Mouse (Mus musculus) forebrain, embryonic 13.5 days (tissue): ENCODE measurements around the gene Myh6. TPM values are rescaled to one million over a fixed set of nuclear protein-coding genes. Genes with fewer than 3 reads are reported as not detected.
"Not testable (repeated sequence)": the region's sequence is repeated elsewhere in the genome, so short reads cannot be mapped to it uniquely, and the experiment has no call there.

Experiments
- ATAC-seq: fragments of 200-750 bp; cut with Nextera tagmentation; 2 replicates; pipeline ENCODE4 v1.8.0; 2017
- H3K27ac ChIP-seq: fragments of 300-500 bp; sonication (generic); 2 replicates; pipeline ENCODE4 v1.5.1; 2015; ENCODE audit warnings: inconsistent platforms, mild to moderate bottlenecking, moderate library complexity
- H3K27me3 ChIP-seq: fragments of 300-500 bp; sonication (generic); 2 replicates; pipeline ENCODE4 v1.6.1; 2015; ENCODE audit warnings: mild to moderate bottlenecking, inconsistent platforms
- H3K36me3 ChIP-seq: fragments of 300-500 bp; sonication (generic); 2 replicates; pipeline ENCODE4 v1.6.1; 2015; ENCODE audit warnings: mild to moderate bottlenecking, inconsistent platforms; ENCODE audit not compliant: poor library complexity, severe bottlenecking
- H3K4me1 ChIP-seq: fragments of 300-500 bp; sonication (generic); 2 replicates; pipeline ENCODE4 v1.6.1; 2015; ENCODE audit warnings: inconsistent platforms
- H3K4me2 ChIP-seq: fragments of 300-500 bp; sonication (generic); 2 replicates; pipeline ENCODE4 v1.6.1; 2015; ENCODE audit warnings: inconsistent platforms, mild to moderate bottlenecking, moderate library complexity
- H3K4me3 ChIP-seq: fragments of 300-500 bp; sonication (generic); 2 replicates; pipeline ENCODE4 v1.5.1; 2015; ENCODE audit warnings: mild to moderate bottlenecking, inconsistent platforms
- H3K9ac ChIP-seq: fragments of 300-500 bp; sonication (generic); 2 replicates; pipeline ENCODE4 v1.6.1; 2015; ENCODE audit warnings: mild to moderate bottlenecking, inconsistent platforms
- H3K9me3 ChIP-seq: fragments of 300-500 bp; sonication (generic); replicated peaks from 2 replicates; pipeline ENCODE4 v1.6.1; 2016; ENCODE audit warnings: inconsistent platforms
- WGBS: fragments of 180-500 bp; shearing (Covaris S2); methylation state at CpG from one replicate; pipeline ENCODE4 v1.1.7; 2015; 5-methylcytosine and 5-hydroxymethylcytosine counted together
- polyA plus RNA-seq: library from polyadenylated mRNA; unstranded; fragments of >200 nt; fragmentation: Nextera tagmentation; extraction: Ambion mirVana; gene quantifications from 2 replicates; pipeline ENCODE4 v1.2.1, GENCODE M21; 2015

Gene Myh6
- polyA plus RNA-seq, 1 experiment from 2014 or later: 0.32 TPM

DNA sequence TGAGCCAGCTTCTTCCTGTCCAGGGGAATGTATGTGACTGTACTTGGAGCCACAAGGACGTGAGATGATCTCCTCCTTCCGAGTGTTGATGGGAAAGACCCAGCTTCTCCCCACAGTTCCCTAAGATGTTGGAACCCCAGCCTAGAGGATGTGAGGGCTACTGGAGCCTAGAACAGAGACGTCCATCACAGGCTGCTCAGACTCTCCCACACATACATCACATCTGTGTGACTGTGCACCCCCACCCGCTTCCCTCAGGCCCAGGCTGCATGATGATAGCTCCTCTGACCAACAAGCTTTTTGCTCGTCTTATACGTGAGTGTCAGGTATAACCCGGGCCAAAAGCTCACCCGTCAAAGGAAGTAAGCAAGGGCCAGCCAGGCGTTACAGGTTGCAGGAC, 17.9 kb downstream of the Myh6 start:
- H3K4me1 ChIP-seq: no peaks in the 10 kb centered on the region
- H3K9ac ChIP-seq: no peak overlapping the region
- H3K27ac ChIP-seq: no peak overlapping the region
- no peaks in the 10 kb centered on the region for H3K9me3 ChIP-seq
- no peak overlapping the region for H3K4me2 ChIP-seq
- ATAC-seq: no peak
- 90% methylated on average over 9 of the region's 9 CpGs for WGBS
- no peaks in the 10 kb centered on the region for H3K36me3 ChIP-seq
- no peak overlapping the region for H3K4me3 ChIP-seq
- H3K27me3 ChIP-seq: no peaks in the 10 kb centered on the region

DNA sequence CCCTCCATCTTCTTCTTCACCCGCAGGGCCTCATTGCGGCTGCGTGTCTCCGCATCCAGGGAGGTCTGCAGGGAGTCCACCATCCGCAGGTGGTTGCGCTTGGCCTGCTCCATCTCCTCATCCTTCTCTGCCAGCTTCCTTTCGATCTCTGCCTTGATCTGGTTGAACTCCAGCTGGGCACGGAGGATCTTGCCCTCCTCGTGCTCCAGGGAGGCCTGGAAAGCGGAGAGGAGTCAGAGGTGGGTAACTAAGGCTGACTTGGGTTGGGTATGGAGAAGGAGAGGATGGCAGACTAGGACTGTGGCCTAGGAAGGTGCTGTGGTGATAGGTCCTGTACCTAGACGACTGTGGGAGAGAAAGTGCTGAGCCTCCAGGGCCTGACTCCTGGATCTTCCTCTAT, 19.7 kb downstream of the Myh6 start:
- H3K4me2 ChIP-seq: not testable (repeated sequence)

DNA sequence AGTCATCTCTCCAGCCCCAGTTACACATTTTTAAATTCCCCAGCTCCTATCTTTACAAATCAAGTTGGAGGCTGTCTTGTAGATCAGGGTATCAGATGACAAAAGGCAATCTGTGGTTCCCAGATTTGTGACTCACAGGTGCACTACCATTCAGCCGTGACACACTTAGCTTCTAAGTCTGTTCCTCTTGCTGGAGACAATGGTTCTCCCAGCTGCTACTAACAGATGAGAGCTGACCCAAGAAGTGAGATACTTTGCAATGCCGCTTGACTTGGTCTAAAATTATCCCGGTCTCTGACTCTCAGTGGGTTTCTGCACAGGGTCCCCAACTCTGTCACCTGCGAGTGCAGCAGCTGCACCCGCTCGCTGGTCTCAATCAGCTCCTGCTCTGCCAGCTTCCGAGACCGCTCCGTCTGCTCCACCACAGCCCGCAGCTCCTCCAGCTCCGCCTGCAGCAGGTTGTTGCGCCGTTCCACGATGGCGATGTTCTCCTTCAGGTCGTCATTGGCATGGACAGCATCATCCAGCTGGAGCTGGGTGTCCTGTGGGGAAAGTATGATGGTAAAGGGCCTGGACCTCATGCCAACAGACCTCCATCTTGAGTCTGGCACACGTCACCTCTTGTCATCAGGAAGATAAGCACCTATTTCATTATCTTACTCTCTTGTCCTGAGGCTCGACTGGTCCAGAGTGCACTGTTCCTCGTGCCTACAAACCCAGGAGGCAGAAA, 20.6 kb downstream of the Myh6 start:
- Histone ChIP-seq H3K4me3 (no peak overlapping the region), H3K36me3 (no peaks in the 10 kb centered on the region), H3K9me3 (no peaks in the 10 kb centered on the region), H3K27ac (no peak overlapping the region), H3K27me3 (no peaks in the 10 kb centered on the region), H3K4me2 (no peak overlapping the region), H3K4me1 (no peaks in the 10 kb centered on the region), H3K9ac (no peak overlapping the region)
- ATAC-seq: no peak
- 86% methylated on average over 19 of the region's 19 CpGs for WGBS

More for the DNA sequence above, 19.7 kb downstream of the Myh6 start:
- 88% methylated on average over 11 of the region's 11 CpGs for WGBS
- not testable (repeated sequence) for H3K9me3 ChIP-seq, H3K9ac ChIP-seq, H3K4me1 ChIP-seq, H3K4me3 ChIP-seq, H3K27me3 ChIP-seq, ATAC-seq, H3K27ac ChIP-seq, H3K36me3 ChIP-seq

DNA sequence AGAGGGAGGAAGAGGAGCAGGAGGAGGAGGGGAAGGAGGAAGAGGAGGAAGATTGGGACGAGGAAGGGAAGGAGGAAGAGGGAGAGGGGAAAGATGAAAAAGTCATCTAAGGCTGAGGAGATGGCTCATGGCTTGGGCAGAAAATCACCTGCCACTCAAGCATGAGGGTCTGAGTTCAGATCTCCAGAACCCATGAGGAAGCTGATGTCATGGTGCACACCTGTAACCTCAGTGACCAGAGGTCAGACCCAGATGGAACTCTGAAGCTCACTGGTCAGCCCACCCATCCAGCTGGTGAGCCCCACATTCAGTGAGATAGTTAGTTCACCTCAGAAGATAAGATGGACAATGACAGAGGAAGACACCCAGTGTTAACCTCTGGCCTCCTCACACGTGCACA, 21.8 kb downstream of the Myh6 start:
- no peaks in the 10 kb centered on the region for H3K27me3 ChIP-seq
- no peak overlapping the region for H3K27ac ChIP-seq
- ATAC-seq: no peak
- H3K4me2 ChIP-seq: no peak overlapping the region
- no peak overlapping the region for H3K9ac ChIP-seq
- WGBS: 66% methylated on average over 2 of the region's 2 CpGs
- no peaks in the 10 kb centered on the region for H3K4me1 ChIP-seq
- H3K36me3 ChIP-seq: no peaks in the 10 kb centered on the region
- no peaks in the 10 kb centered on the region for H3K9me3 ChIP-seq
- no peak overlapping the region for H3K4me3 ChIP-seq

DNA sequence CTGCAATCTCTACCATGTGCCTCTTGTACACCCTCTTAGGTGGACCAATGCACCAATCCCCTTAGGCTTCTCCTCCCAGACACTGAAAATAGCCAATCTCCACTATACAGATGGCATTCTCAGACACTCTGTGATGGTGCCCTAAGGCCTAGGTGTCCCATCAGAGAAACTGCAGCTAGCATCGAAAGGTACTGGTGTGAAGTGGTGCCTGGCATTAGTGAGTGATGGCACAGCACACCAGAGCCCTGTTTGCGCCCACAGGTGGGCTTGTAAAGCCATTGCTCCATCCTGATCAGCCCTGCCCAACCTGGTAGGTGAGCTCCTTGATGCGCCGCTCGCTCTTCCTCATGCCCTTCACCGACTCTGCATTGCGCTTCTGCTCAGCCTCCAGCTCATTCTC, 22.8 kb downstream of the Myh6 start:
- Histone ChIP-seq H3K9ac (no peak overlapping the region), H3K36me3 (no peaks in the 10 kb centered on the region), H3K27ac (no peak overlapping the region), H3K9me3 (no peaks in the 10 kb centered on the region), H3K4me3 (no peak overlapping the region), H3K4me2 (no peak overlapping the region), H3K27me3 (no peaks in the 10 kb centered on the region), H3K4me1 (no peaks in the 10 kb centered on the region)
- WGBS: 95% methylated on average over 7 of the region's 7 CpGs
- ATAC-seq: no peak

DNA sequence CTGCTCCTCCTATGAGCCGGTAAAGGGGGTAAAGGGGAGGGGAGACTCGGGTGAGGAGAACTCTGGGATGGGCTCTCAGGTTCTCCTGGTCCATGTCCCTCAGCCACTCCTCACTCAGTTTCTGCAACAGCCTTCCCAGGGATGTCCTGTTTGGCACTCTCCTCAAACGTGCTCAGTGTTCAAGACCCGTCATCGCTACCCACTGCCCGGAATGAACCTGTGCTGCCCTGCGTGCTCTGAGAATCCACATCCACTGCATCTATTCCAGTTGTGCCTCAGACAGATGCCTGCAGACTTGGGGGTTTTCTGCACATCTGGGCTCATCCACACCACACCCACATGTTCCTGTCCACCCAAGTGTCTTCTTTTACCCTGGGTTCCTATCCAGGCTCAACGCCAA, 24.2 kb downstream of the Myh6 start:
- Histone ChIP-seq H3K36me3 (no peaks in the 10 kb centered on the region), H3K27ac (no peak overlapping the region), H3K4me2 (no peak overlapping the region), H3K9ac (no peak overlapping the region), H3K4me1 (no peaks in the 10 kb centered on the region), H3K27me3 (no peaks in the 10 kb centered on the region), H3K4me3 (no peak overlapping the region), H3K9me3 (no peaks in the 10 kb centered on the region)
- no peak for ATAC-seq
- WGBS: 93% methylated on average over 8 of the region's 8 CpGs

DNA sequence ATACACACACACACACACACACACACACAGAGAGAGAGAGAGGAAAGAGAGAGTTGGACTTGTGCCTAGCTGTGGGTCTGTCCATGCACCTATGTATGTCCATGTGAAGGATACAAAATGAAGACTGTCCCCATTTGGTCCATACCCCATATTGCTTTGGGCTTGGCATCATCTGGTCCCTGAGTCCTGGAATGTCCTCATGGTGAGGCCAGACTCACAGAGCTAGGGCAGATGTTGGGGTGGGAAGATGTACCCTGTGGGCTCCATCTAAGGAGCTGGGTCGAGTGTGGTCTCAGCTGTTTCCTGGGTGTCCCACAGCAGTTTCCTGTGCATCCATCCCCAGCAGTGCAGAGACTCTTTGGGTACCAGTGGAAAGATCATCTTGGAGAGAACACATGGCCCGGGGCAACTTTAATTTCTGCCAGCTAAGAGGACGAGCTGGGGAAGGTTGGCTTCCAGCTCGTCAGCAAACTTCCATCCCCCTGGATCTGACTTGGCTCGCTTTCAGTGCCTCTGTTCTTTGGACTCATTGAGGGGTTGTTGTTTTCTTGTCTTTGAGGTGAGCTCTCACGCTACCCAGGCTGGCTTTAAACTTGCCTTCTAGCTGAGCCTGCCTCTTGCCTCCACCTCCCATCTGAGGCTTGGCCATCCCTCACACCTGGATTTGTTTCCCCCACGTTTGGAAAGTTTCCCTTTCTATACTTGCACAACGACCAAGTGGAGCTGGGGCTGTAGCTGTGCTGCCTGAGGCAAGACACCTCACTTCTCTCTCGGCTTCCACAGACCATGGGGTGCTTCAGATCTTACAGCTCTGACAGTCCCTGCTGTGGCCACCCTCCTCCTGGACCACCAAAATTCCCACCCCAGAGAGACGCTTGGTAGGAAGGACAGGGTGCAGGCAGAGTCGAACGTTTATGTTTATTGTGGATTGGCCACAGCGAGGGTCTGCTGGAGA, 25.4 kb downstream of the Myh6 start:
- no peak overlapping the region for H3K9ac ChIP-seq
- H3K4me1 ChIP-seq: peaks cover 4% of the 10 kb centered on the region; the same call in 1 of the 2 replicates
- no peak for ATAC-seq
- H3K27me3 ChIP-seq: no peaks in the 10 kb centered on the region
- H3K36me3 ChIP-seq: no peaks in the 10 kb centered on the region
- WGBS: 66% methylated on average over 13 of the region's 13 CpGs
- no peaks in the 10 kb centered on the region for H3K9me3 ChIP-seq
- H3K4me2 ChIP-seq: no peak overlapping the region
- no peak overlapping the region for H3K27ac ChIP-seq
- no peak overlapping the region for H3K4me3 ChIP-seq

DNA sequence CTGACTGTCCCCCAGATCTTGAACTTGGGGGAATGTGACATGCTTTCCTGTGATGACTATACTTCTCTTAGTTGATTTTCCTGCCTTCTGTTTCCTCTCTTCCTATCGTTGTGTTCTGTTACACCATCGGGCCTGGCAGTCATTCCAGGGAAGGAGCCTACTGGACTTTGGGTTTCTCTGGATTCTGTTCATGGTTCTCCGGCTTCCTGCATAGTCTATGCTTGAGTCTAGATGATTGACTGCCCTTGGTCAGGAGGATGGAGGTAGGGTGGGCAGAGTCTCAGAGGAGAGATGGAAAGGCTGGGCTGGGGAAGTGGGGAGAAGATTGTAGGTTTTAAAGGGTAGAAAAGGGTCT, 26.6 kb downstream of the Myh6 start:
- no peak for ATAC-seq
- H3K4me2 ChIP-seq: no peak overlapping the region
- no peaks in the 10 kb centered on the region for H3K27me3 ChIP-seq
- peaks cover 14% of the 10 kb centered on the region for H3K4me1 ChIP-seq
- H3K36me3 ChIP-seq: no peaks in the 10 kb centered on the region
- H3K4me3 ChIP-seq: no peak overlapping the region
- H3K9ac ChIP-seq: no peak overlapping the region
- 91% methylated on average over 3 of the region's 3 CpGs for WGBS
- H3K27ac ChIP-seq: no peak overlapping the region
- H3K9me3 ChIP-seq: no peaks in the 10 kb centered on the region

DNA sequence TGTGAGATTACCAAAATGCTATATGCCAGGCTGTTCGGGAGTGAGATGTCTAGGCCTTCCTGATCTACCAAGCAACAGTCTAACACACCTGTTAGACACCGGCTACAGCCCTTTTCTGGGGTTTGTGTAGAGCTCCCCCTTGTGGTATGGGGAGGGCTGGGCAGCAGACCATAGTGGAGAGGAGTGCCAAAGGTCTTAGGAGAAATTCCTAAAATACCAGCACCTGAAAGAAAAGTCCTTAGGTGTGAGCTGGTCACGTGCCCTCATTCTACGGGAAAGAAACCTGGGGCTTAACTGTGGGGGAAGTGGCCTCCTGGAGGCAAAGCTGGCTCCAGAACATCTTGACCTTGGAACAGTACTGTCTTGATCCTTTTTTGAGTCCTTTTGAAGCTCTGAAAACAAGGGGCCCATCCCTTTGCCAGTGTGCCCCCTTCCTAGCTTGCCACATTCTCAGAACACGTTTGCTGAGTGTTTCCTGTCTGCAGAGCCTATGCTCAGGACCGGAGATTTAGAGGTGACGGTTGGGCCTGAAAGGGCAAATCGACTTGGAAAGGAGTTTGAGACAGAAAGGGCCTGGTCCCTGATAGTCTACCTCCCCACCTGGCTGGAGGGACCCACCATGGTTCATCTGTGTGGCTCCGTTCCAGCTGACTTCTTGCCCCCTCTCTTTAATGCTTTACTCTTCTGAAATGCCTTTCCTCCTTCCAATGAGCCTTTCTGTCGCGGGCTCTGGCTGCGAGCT, 27.1 kb downstream of the Myh6 start:
- no peak overlapping the region for H3K4me2 ChIP-seq
- no peak overlapping the region for H3K27ac ChIP-seq
- no peak overlapping the region for H3K4me3 ChIP-seq
- peak; percentile 41; the same call in 1 of the 2 replicates for ATAC-seq
- no peaks in the 10 kb centered on the region for H3K36me3 ChIP-seq
- H3K9me3 ChIP-seq: no peaks in the 10 kb centered on the region
- WGBS: 52% methylated on average over 12 of the region's 12 CpGs
- no peaks in the 10 kb centered on the region for H3K27me3 ChIP-seq
- peaks cover 14% of the 10 kb centered on the region for H3K4me1 ChIP-seq
- no peak overlapping the region for H3K9ac ChIP-seq

DNA sequence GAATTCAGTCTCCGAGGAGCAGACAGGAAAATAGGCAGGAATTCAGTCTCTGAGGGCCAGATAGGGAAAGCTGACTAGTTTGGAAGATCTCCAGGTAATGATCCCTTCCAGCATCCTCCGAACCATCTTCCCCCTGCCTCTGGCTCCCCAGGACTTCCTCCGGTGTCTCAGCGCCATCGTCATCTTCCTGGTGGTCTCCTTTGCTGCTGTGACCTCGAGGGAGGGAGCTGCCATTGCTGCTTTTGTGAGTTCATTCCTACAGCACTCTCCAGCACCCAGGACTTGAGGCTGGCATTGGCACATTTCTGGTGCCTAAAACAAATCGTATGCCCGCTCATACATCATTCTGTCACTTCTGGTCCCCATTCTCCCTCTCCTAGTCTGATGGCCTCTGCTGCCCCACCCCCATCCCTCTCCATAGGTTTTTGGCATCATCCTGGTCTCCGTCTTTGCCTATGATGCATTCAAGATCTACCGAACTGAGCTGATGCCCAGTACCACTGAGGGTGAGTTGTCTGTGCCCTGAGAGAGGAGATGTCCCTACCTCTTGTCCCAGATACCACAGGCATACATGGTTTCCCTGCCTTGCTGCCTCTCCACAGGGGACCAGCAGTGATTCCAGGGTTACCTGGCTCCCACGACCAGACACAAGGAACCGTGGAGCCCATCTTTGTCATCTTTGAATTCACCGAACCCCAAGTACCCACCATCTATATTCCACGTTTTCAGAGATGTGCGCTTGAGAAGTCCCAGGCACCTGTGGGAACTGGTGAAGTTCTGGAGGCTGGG, 28.1 kb downstream of the Myh6 start:
- H3K27ac ChIP-seq: no peak overlapping the region
- H3K9ac ChIP-seq: no peak overlapping the region
- no peak for ATAC-seq
- peaks cover 14% of the 10 kb centered on the region for H3K4me1 ChIP-seq
- no peak overlapping the region for H3K4me3 ChIP-seq
- no peaks in the 10 kb centered on the region for H3K27me3 ChIP-seq
- H3K9me3 ChIP-seq: no peaks in the 10 kb centered on the region
- 80% methylated on average over 15 of the region's 15 CpGs for WGBS
- no peak overlapping the region for H3K4me2 ChIP-seq
- H3K36me3 ChIP-seq: no peaks in the 10 kb centered on the region

DNA sequence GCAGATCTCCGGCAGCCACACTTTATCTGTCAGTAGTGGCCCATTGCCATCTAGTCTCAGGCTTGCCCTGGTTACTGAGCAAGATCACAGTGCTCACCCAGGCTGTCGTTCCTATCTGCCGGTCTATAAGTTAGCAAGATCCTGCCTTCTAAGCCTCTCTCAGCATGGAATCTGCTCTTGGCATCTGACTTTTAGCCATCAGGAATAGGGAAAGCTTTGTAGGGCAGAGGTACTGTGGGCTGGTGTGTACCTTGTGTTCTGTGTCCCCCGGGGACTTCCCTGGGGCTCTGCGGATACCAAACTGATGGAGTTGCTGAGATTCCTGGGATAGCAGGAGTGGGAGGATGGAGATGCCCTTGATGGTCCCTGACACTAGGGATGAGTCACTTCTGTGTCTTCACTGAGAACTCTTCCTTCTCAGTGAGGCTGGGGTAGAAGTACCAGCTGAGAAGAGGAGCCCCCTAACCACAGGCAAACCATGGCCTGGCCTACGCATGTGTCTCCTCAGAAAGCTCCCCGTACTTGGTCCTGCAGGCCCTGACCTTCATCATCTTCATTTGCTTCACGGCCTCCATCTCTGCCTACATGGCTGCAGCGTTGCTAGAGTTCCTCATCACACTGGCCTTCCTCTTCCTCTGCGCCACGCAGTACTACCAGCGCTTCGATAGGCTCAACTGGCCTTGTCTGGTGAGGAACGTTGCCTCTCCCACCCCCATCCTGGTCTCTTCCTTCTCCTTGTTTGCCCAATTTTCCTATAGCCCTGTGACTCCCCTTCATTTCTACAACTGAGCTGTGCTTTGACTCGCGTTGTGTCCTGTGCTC, 29.2 kb downstream of the Myh6 start:
- H3K36me3 ChIP-seq: no peaks in the 10 kb centered on the region
- WGBS: 93% methylated on average over 16 of the region's 16 CpGs
- H3K4me2 ChIP-seq: no peak overlapping the region
- no peaks in the 10 kb centered on the region for H3K9me3 ChIP-seq
- H3K4me1 ChIP-seq: peaks cover 16% of the 10 kb centered on the region
- H3K4me3 ChIP-seq: no peak overlapping the region
- no peaks in the 10 kb centered on the region for H3K27me3 ChIP-seq
- no peak overlapping the region for H3K9ac ChIP-seq
- no peak overlapping the region for H3K27ac ChIP-seq
- no peak for ATAC-seq
